Mouse (Mus musculus) forebrain, embryonic 13.5 days (tissue): ENCODE measurements at regions not wholly inside any gene's neighbourhood (a gene's known extent, or its start where the extent isn't known, plus 50 kb on each side); places are given as distances from the start of the nearest gene placed in this dataset.
"Not testable (repeated sequence)": the region's sequence is repeated elsewhere in the genome, so short reads cannot be mapped to it uniquely, and the experiment has no call there.

Experiments
- ATAC-seq: fragments of 200-750 bp; cut with Nextera tagmentation; 2 replicates; pipeline ENCODE4 v1.8.0; 2017
- H3K27ac ChIP-seq: fragments of 300-500 bp; sonication (generic); 2 replicates; pipeline ENCODE4 v1.5.1; 2015; ENCODE audit warnings: inconsistent platforms, mild to moderate bottlenecking, moderate library complexity
- H3K27me3 ChIP-seq: fragments of 300-500 bp; sonication (generic); 2 replicates; pipeline ENCODE4 v1.6.1; 2015; ENCODE audit warnings: mild to moderate bottlenecking, inconsistent platforms
- H3K36me3 ChIP-seq: fragments of 300-500 bp; sonication (generic); 2 replicates; pipeline ENCODE4 v1.6.1; 2015; ENCODE audit warnings: mild to moderate bottlenecking, inconsistent platforms; ENCODE audit not compliant: poor library complexity, severe bottlenecking
- H3K4me1 ChIP-seq: fragments of 300-500 bp; sonication (generic); 2 replicates; pipeline ENCODE4 v1.6.1; 2015; ENCODE audit warnings: inconsistent platforms
- H3K4me2 ChIP-seq: fragments of 300-500 bp; sonication (generic); 2 replicates; pipeline ENCODE4 v1.6.1; 2015; ENCODE audit warnings: inconsistent platforms, mild to moderate bottlenecking, moderate library complexity
- H3K4me3 ChIP-seq: fragments of 300-500 bp; sonication (generic); 2 replicates; pipeline ENCODE4 v1.5.1; 2015; ENCODE audit warnings: mild to moderate bottlenecking, inconsistent platforms
- H3K9ac ChIP-seq: fragments of 300-500 bp; sonication (generic); 2 replicates; pipeline ENCODE4 v1.6.1; 2015; ENCODE audit warnings: mild to moderate bottlenecking, inconsistent platforms
- H3K9me3 ChIP-seq: fragments of 300-500 bp; sonication (generic); replicated peaks from 2 replicates; pipeline ENCODE4 v1.6.1; 2016; ENCODE audit warnings: inconsistent platforms
- whole genome bisulfite sequencing: fragments of 180-500 bp; shearing (Covaris S2); methylation state at CpG from one replicate; pipeline ENCODE4 v1.1.7; 2015; 5-methylcytosine and 5-hydroxymethylcytosine counted together

DNA sequence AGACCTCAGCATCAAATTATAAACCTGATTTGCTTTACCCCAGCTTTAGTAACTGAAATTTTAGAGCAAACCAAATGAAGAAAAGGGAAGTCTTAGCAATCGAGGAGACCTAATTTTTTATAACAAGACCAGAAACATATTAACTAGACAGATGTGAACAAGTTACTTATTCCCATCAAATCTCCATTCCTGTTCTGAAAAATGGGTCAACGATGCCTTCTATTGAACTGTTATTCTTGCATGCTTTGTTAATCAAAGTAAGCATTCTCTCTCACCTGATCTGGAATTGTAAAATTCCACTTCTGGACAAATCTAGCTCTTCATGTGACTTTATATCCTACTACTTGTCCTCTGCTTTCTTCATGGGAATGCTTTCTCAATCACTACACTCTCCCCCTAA is 137.6 kb downstream of the Arrdc3 start:
- no peak overlapping the region for H3K27ac ChIP-seq
- no peaks in the 10 kb centered on the region for H3K9me3 ChIP-seq
- no peak overlapping the region for H3K4me3 ChIP-seq
- no peak overlapping the region for H3K4me2 ChIP-seq
- H3K4me1 ChIP-seq: no peaks in the 10 kb centered on the region
- no peak for ATAC-seq
- H3K27me3 ChIP-seq: no peaks in the 10 kb centered on the region
- H3K9ac ChIP-seq: no peak overlapping the region
- 86% methylated on average over 2 of the region's 2 CpGs for WGBS
- no peaks in the 10 kb centered on the region for H3K36me3 ChIP-seq

DNA sequence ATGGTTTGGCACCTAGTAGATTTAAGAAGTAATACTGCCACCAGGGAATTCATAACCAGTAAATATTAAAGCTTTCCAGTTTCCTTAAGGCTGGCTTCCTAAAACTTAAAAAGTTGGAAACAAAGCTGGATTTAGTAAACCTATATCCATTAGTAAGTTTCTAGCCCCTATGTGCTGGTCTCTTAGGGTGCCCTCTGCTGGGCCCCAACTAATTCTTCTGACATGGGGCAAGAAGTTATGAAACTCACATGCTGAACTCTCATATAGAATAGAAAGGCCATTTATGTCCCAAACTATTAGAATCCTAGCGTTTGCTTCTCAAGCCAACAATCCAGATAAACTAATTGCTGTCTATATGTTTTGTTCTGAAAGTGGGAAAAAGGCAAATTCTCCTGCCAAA is 139.2 kb downstream of the Arrdc3 start:
- whole genome bisulfite sequencing: 69% methylated on average over 1 of the region's 1 CpGs
- H3K4me3 ChIP-seq: no peak overlapping the region
- no peak for ATAC-seq
- no peak overlapping the region for H3K4me2 ChIP-seq
- no peaks in the 10 kb centered on the region for H3K4me1 ChIP-seq
- no peak overlapping the region for H3K27ac ChIP-seq
- no peaks in the 10 kb centered on the region for H3K9me3 ChIP-seq
- H3K27me3 ChIP-seq: no peaks in the 10 kb centered on the region
- no peaks in the 10 kb centered on the region for H3K36me3 ChIP-seq
- no peak overlapping the region for H3K9ac ChIP-seq

DNA sequence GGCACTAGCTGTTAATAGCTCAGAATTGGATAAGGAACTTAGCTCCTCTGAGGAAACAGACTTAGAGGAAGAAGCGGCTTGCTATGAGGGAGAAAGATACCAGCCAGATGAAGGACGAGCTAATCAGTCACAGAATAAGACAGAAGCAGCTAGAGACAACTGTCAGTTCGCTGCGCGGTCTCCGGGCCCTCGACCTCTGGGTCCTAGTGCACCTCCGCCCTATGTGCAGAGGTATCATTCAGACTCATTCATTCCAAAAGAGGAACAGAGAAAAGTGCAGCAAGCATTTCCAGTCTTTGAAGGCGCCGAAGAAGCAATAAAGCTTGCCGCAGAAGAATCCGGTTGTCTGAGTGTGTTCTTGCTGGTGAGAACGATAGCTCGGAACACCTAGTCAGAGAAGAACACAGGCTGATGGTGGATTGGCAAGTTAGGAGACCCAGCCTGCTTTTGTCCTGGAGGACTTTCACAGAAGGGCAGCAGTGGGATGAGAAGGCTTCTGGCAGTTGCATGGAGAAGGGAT is 142.1 kb downstream of the Arrdc3 start:
- not testable (repeated sequence) for H3K9me3 ChIP-seq, H3K4me3 ChIP-seq, ATAC-seq, H3K27ac ChIP-seq, H3K27me3 ChIP-seq, H3K36me3 ChIP-seq, H3K9ac ChIP-seq, H3K4me1 ChIP-seq, H3K4me2 ChIP-seq
- WGBS: 95% methylated on average over 14 of the region's 14 CpGs

DNA sequence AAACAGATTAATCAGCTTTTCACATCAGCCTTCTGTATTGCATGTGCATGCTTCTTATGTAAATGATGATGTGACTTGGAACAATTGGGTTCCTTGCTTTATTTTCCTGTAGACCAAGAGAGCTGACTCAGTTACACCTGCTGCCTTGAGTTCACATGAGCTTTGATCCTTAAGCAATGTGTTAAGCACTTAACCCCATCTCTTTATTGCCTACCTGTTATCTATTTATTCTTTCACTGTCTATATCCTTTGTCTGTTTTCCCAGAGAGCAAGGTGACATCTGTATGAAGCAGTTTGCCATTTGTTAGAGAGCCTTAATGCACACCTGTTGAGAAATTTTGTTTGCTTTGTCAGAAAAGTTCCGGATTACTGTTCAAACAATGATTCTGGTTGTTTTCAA is 154.1 kb downstream of the Arrdc3 start:
- Histone ChIP-seq H3K27me3 (no peaks in the 10 kb centered on the region), H3K9ac (no peak overlapping the region), H3K9me3 (no peaks in the 10 kb centered on the region), H3K4me2 (no peak overlapping the region), H3K4me3 (no peak overlapping the region), H3K4me1 (peaks cover 3% of the 10 kb centered on the region; the same call in 1 of the 2 replicates), H3K27ac (no peak overlapping the region), H3K36me3 (no peaks in the 10 kb centered on the region)
- 88% methylated on average over 1 of the region's 1 CpGs for WGBS
- ATAC-seq: no peak

DNA sequence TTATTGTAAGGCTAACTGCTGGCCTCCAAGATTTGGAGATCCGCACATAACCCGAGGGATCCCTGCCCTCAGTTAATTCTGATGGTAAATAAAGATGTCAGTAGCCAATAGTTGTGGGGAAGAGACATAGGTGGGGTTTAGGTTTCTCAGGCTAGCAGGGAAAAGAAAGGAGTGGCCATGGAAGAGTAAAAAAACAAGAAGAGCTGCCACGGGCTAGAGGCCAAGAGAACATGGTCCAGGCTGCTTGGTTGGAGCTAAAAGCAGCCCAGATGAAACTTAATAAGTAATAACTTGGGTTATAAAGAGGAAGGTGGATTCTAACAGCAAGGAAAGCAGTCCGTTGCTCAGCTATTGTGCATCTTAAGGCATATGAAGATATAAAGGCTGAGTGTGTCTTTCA is 155.6 kb downstream of the Arrdc3 start:
- H3K4me3 ChIP-seq: no peak overlapping the region
- no peak overlapping the region for H3K9ac ChIP-seq
- H3K27me3 ChIP-seq: no peaks in the 10 kb centered on the region
- WGBS: 84% methylated on average over 4 of the region's 4 CpGs
- H3K9me3 ChIP-seq: no peaks in the 10 kb centered on the region
- H3K27ac ChIP-seq: no peak overlapping the region
- peaks cover 3% of the 10 kb centered on the region; the same call in 1 of the 2 replicates for H3K4me1 ChIP-seq
- no peaks in the 10 kb centered on the region for H3K36me3 ChIP-seq
- ATAC-seq: no peak
- H3K4me2 ChIP-seq: no peak overlapping the region

DNA sequence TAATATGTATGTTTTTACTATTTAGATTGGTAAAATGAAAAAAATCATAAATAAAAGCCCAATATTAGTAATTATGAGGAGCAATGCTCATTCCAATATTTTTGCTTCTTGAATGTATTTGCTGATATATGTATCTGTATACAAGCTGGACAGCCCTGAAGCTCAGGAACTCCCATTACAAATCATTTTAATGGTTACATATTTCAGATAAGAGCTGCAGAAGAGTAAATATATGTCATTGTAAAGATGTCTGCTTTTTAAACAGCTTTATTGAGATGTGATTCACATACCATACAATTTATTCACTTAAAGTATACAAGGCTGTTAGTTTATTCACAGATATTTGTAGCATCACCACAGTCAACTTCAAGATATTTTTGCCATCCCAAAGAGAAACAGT is 157.3 kb downstream of the Arrdc3 start:
- no peak overlapping the region for H3K27ac ChIP-seq
- H3K9me3 ChIP-seq: no peaks in the 10 kb centered on the region
- peaks cover 6% of the 10 kb centered on the region; the same call in 1 of the 2 replicates for H3K4me1 ChIP-seq
- H3K36me3 ChIP-seq: no peaks in the 10 kb centered on the region
- H3K27me3 ChIP-seq: no peaks in the 10 kb centered on the region
- H3K4me2 ChIP-seq: no peak overlapping the region
- no peak for ATAC-seq
- no peak overlapping the region for H3K4me3 ChIP-seq
- no peak overlapping the region for H3K9ac ChIP-seq

DNA sequence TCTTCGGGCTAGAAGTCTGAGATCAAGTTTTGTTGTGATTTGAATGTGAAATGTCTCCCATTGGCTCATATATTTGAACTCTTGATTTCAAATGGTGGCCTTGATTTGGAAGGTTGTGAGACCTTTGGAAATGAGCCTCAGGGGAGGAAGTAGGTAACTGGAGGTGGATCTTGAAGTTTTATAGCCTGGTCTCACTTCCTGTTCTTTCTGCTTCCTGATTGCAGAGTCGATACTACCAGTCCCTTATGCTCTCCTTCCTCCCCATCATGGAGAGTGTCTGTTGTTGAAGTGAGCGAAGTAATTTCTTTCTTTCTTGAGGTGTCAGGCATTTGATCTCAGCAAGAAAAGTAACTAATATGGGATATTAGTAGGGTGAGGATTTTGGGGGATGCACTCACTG is 158.5 kb downstream of the Arrdc3 start:
- no peak for ATAC-seq
- H3K36me3 ChIP-seq: no peaks in the 10 kb centered on the region
- H3K4me1 ChIP-seq: peaks cover 8% of the 10 kb centered on the region; the same call in 1 of the 2 replicates
- H3K9ac ChIP-seq: no peak overlapping the region
- 75% methylated on average over 3 of the region's 3 CpGs for WGBS
- H3K27me3 ChIP-seq: no peaks in the 10 kb centered on the region
- no peak overlapping the region for H3K27ac ChIP-seq
- no peak overlapping the region for H3K4me3 ChIP-seq
- no peaks in the 10 kb centered on the region for H3K9me3 ChIP-seq
- H3K4me2 ChIP-seq: no peak overlapping the region
